Mouse (Mus musculus) small intestine, adult 2 months (tissue): ENCODE results near the gene Tpm3.

Source experiments
- CTCF ChIP-seq: fragments of 200-500 bp; IDR thresholded peaks from 2 replicates; pipeline ENCODE4 v1.5.1; 2012; ENCODE audit warnings: low read depth, mild to moderate bottlenecking, control low read depth, inconsistent platforms, low read length, moderate library complexity, mixed read lengths; ENCODE audit not compliant: insufficient replicate concordance, insufficient read length; ENCODE audit errors: extremely low read depth
- POLR2A ChIP-seq: fragments of 200-500 bp; IDR thresholded peaks from 2 replicates; pipeline ENCODE4 v1.6.1; 2012; ENCODE audit warnings: low read depth, mild to moderate bottlenecking, control low read depth, inconsistent platforms, low read length, moderate library complexity

- TF ChIP-seq CTCF = no peak
- TF ChIP-seq POLR2A = no peak
Observed at GRCm38 (mm10) chr3:90084790-90085189, 12.3 kb downstream of the Tpm3 start.
